Mouse (Mus musculus): ENCODE results near the gene Gmeb2.

- TF ChIP-seq CTCF (IDR thresholded peaks at IDR 0.05; ENCODE audit: control insufficient read depth, insufficient read depth, low read length) (no peak), POLR2A (IDR thresholded peaks at IDR 0.05; ENCODE audit: borderline replicate concordance, control insufficient read depth, low read depth, low read length) (no peak)
These were observed 54.4 kb downstream of the Gmeb2 start for GRCm38 (mm10) chr2:181233443-181233842.
